Mouse (Mus musculus) T-helper 2 cell (primary cell): Measurements from ENCODE around the gene Padi6.

ENCODE experiments used
- in situ Hi-C: fragments of 300-600 bp; cut with MboI, MseI; formaldehyde crosslinking; loops from one replicate; pipeline ENCODE4 v1.15.1; 2025; ENCODE audit warnings: high pct_unique_total_duplicates

The Padi6 gene

DNA sequence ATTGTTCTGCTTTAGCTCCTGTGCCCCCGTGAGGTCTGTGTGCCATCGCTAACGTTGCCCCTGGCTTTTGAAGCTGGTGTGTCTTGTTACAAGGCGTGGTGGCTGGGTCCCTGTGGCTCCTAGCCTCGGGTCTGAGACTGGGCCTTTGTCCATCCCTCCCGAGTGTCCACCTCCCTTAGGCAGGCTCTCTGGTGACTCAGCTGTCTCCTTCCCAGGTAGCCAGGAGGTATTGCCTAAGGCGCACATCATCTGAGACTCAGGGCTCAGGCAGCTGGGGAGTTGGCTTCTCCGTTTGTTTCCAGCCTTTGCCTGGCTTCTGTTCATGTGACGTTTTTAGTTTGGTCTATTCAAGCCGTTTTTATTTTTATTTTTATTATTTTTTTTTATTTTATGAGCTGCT lies 31.7 kb downstream of the Padi6 start:
- in situ Hi-C loops: loop anchor here (25.0 kb wide), 1 partner anchor 827 kb away; the partner anchor contains the start of gene Spen

DNA sequence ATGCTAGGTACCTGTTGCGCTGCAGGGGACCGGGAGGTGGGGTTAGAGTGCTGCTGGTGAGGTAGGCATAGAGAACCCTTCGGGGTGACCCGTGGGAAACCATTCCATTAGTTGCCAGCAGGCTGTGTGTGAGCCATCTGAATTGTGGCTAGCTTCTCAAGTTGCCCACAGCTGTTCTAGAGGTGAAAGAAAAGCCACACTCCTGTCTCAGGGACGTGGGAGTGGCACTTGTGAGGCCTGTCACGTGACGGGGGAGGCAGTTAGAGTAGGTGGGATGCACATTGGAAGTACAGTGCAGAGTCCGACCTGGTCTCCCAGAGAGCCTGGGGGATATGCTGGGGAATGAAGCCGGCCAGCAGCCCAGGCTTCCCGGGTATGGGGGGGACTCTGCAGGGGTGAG lies 32.8 kb downstream of the Padi6 start:
- in situ Hi-C loops: loop anchor here (10.0 to 25.0 kb wide), 3 partner anchors 715 to 1505 kb away; partner anchors contain the start of genes Hspb7 and Spen

DNA sequence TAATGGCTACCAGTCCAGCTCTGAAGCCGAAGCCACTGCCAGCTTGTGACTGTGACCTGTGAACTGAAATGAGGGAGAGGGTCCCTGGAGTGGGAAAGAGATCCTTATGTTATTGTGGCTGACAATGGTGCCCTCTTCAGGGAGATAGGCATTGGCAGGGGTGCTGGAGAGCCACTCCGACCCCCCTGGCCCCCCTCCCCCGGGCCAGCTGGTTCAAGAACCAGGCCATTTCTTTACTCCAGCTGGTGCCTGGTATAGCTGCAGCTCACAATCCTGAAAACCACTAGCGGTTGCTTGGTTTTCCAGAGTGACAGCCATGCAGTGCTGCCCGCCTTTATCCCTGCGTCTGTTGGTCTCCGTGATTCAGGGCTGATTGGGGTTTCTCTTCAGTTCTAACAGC lies 33.3 kb downstream of the Padi6 start:
- in situ Hi-C loops: loop anchor here (10.0 to 25.0 kb wide), 3 partner anchors 716 to 1504 kb away; partner anchors contain the start of genes Hspb7 and Spen

DNA sequence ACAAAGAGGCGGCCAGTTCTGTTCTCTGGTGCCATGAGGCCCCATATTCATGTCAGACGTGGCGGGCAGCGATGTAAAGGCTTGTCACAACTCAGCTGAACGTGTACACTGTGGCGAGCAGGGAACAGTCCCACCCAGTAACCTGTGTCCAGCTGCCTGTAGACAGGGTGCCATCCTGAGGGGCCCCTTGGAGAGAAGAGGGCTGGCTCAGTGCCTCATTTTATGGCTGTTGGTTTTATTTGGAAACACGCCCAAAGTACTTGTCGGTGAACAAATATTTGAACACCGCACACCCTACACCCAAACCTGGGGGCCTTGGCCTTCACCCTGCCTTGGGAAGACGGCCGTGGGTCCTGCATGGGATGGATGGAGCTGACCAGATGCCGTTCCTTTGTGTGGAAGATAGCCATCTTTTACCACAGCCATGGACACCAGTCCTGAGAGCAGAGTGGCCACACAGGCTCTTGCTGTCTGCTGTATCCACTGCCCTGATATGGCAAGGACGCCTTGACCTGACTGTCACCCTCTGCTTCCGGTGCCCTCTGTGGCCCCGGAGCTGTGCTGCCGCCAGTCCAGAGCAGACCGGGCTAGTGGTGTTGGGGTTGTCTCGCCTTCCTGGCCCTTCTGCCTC lies 34.0 kb downstream of the Padi6 start:
- in situ Hi-C loops: loop anchor here (10.0 to 25.0 kb wide), 3 partner anchors 716 to 1504 kb away; partner anchors contain the start of genes Hspb7 and Spen

DNA sequence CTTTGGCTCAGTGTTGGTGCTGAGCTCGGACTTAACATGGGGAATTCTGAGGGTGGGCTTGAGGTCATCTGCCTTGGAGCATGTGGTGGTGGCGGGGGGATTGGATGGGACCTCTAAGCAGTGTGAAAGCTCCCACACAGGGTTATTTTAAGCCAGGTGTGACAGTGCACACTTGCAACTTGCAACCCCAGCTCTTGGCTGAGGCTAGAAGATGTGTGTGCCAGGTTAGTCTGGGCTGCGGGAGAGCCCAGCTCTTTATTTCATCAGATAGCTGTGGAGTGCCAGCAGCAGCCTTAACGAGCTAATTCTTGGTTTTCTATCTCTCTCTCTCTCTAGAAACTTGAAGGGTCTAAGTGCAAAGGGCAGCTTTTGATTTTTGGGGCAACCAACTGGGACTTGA lies 34.8 kb downstream of the Padi6 start:
- in situ Hi-C loops: loop anchor here (10.0 to 25.0 kb wide), 3 partner anchors 717 to 1503 kb away; partner anchors contain the start of genes Hspb7 and Spen

DNA sequence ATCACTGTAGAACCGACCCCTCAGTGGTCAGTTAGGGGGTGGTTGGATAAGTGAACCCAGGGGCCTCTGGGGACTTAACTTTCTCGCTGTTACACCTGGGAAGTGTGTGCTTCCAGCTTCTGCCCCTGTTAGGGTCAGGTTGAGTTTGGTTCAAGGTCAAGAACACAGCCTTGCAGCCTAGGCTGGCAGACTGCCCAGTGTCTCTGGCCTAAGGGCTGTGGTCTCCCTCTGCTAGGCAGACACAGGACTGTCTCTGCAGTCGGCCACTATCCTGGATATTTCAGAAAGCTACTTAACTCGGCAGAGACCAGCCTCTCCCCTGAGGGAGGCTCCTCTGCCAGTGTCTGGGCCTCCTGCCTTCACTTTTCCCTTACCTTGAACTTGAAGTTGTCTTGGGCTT lies 38.3 kb downstream of the Padi6 start:
- in situ Hi-C loops: loop anchor here (10.0 to 25.0 kb wide), 3 partner anchors 721 to 1499 kb away; partner anchors contain the start of genes Hspb7 and Spen

DNA sequence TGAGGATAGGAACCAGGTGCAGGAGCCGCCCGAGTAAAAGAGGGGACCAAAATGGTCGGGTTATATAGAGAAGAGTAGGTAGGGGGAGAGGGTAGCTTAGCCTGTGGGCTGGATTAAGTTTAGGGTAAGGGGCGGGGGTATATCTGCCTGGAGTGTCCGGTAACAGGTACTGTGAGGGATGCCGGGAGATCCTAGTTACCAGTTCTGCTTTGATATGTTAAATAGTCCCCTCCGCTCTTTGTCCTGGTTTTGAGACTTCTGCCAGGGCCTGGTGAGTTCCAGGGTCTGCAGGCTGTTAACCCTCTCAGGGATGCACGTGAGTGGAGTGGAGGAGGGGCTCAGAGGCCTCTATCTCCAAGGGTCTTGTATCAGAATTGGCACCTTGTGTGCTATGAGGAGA lies 38.8 kb downstream of the Padi6 start:
- in situ Hi-C loops: loop anchor here (10.0 to 25.0 kb wide), 3 partner anchors 721 to 1499 kb away; partner anchors contain the start of genes Hspb7 and Spen

DNA sequence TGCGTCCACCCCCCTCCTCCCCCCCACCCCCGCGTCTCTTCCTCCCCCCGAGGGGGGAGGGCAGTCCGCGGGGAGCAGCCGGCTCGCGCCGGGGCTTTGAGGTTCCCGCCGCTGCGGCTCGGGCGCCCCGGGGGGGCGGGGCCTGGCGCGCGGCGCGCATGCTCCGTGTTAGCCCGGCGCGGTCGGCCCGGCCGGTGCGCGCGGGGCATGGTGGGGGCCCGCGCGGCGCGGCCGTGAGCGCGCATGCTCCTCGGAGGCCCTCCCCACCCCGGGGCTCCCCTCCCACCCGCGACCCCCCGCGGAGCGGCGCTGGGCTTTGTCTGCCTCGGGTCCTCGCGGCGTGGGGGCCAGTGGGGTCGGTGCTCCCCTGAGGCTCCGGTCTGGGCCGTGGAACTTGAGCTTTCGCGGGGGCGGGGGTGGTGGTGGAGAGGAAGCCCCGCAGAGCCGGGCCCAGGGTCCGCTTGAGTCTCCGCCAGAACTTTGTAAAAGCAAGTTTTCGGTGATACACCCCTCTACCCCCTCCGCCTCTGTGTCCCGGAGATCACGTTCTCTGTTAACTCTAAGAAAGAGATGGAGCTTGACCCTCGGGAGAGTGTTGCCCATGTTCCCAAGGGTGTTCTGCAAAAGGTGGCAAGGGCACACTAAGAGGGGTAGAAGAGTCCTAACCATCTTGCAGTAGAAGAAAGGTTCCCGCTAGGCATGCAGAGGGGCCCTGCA lies 39.7 kb downstream of the Padi6 start:
- in situ Hi-C loops: loop anchor here (10.0 to 25.0 kb wide), 3 partner anchors 722 to 1498 kb away; partner anchors contain the start of genes Hspb7 and Spen

DNA sequence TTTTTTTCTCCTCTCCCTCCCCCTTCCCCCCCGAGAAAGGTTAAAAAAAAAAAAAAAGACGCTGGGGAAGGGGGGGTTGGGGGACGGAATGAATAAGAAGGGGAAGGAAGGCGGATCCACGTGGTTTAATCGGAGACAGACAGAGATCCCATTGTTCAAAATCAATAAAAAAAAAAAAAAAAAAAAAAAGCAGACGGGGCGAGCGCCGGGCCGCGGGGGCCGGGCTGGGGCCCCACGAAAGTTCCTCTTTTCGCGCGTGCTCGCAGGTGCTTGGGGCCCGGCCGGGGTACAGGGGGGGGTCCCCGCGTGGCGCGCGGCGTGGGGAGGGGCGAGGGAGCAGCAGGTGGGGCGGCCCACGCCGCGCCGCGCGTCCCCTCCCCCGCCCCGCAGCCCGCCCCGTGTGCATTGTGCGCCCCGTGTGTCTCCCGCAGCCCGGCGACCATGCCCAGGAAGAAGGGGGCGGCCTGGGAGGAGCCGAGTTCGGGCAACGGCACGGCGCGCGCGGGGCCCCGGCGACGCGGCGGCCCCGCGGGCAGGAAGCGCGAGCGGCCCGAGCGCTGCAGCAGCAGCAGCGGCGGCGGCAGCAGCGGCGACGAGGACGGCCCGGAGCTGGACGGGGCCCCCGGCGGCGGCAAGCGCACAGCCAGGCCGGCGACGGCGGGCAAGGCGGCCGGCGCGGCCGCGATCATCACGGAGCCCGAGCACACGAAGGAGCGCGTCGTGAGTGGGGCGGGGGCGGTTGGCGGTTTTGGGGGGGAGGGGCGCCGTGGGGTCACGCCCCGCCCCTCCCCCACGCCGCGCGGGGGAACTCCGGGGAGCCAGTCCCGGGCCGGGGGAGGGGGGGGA lies 40.5 kb downstream of the Padi6 start:
- in situ Hi-C loops: loop anchor here (10.0 to 25.0 kb wide), 3 partner anchors 723 to 1497 kb away; partner anchors contain the start of genes Hspb7 and Spen

DNA sequence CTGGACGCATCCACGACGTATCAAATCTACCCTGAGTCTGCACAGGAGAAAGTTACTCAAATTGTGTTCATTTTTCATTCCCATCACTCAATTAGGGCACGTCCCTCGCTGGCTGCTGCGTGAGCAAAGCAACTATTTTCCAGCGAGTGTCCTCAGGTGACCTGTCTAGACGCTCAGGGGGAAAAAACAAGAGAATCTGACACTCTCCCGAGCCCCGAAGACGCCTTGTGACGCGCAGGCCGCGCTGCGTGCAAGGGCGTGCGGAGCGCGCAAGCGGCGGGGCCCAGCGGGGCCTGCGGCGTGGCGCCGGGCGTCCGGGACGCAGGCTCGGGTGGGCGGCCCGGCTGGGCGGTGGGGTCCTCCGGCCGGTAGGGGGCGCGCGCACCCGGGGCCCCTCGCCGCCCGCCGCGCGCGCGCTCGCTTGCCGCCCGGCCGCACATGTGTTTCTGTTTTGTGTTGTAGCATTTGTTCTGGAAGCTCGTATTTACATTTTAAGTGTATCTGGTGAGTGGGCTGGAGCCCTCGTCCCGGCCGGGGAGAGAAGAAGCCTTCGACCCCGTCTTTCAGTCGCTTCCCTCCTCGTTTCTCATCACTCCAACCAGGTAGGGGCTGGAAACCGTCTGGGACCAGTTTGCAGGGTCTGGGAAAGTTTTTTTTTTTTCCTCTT lies 41.3 kb downstream of the Padi6 start:
- in situ Hi-C loops: loop anchor here (10.0 to 25.0 kb wide), 3 partner anchors 724 to 1496 kb away; partner anchors contain the start of genes Hspb7 and Spen

DNA sequence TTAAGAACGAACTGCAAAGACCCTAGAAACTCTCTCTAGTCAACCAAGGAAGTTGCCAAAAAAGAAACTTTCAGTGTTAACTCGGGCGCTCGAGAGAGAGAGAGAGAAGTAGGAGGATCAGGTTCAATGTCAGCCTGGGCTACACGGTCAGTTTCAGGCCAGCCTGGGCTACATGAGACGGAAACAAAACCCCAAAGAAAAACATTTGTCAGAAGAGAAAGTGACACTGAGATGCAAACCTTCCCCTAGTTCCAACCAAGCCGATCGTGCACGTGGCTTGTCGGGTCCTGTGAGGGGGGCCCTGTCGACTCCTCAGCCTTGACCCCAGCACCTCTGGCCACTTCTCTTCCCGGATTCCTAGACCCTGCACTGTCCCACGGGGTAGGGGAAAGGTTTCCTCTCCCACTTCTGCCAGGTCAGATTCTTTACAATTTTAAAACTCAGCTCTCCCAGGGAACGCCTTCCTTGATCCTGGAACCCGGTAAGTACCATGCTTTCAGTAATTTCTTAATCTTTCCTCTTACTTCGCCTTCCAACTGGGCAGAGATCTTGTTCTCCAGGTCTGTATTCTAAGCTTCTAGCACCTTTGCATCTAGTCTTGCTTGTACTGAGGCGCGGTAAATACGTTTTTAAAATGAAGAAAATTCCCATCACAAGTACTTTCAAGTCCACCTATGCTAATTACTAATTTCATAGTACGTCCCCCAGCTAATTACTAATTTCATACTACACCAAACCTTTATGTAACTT lies 42.0 kb downstream of the Padi6 start, which contains the start of gene Rcc2:
TSS of gene Rcc2 (plus strand) at position 273 of the 750 bp plus-strand sequence.
- in situ Hi-C loops: loop anchor here (10.0 to 25.0 kb wide), 3 partner anchors 724 to 1496 kb away; partner anchors contain the start of genes Hspb7 and Spen

DNA sequence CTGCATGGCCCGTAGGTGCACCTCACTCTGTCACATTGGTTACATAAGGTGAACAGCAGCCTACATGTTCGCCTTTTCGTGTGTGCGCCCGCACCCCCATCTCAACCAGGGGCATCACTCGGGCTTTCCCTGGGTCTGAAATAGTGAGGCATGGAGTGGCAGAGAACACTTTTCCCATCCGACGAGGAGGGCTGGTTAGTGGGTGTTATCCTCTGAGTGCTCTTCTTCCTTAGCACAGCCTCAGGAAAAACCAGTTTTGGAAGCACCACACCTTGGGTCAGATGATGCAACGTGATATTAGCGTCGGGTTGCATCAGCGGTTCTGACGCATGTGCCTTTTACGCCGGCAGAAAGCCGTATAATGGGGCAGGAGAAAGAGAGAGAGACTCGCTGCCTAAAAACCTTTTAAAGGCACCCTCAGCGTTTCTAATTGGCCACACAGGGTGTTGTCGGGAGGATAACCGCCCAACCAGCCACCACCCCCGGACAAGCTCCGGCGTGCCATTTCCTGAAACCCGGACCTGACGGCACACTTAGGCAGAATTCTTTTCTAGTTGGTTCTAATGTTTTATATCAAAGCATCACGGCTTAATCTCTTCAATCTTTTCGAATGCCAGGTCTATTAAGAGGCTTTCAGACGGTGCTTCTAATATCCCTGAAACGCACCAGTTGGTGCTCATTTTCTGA lies 42.9 kb downstream of the Padi6 start:
- in situ Hi-C loops: loop anchor here (10.0 to 25.0 kb wide), 3 partner anchors 725 to 1495 kb away; partner anchors contain the start of genes Hspb7 and Spen

DNA sequence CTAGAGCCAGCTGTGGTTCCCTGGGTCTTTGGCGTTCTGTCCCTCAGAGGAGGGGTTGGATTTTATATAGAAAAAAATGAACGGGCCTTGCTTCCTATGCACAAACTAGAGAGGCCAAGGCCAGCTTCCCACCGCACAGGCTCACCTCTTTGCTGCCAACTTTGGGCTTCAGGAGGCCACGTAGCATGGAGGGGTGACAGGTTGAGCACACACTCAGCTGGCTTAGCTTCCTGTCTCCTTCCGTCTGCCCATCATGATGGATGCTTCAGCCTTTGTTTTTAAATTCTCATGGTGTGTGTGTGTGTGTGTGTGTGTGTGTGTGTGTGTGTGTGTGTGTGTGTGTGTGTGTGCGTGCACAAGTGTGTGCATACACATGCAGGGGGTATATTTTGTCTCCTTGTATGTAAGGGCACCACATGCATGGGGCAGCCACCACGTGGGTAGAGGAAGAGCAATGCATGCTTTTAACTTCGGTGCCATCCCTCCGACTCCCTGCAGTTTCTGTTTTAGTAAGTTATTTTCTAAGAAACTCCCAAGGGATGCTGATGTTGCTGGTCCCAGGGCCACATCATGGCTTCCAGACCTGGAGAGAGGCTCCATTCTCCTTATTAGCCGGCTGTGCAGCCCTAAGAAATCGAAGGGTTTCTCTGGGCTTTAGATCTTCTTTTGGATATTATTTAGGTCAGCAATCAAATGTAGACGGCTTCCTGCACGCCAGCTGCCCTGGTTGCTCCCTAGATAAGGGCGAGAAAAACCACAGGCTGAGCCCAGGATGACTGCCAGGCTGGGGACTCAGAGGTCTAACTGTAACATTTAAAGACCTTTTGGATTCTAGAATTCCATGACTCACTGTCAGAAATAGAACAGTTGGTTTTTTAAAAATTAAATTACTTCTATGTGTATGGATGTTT lies 46.5 kb downstream of the Padi6 start:
- in situ Hi-C loops: no loop called here

DNA sequence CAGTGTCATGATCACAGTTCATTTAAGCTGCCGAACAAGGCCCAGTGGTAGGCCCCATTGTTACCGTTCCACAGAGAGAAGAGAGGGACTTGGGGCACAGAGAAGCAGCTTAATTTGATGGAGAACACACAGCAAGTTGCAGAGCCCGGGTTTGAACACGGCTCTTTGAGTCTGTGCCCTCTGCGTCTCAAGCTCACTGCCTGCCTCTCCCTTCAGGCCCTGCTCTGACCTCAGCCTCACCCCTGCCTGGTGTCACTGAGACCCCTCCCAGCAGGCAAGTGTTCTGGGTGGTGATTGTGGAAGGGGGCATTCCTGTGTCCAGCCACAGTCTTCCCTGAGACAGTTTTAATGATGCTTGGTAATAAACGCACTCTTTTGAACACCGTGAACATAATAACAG lies 47.3 kb downstream of the Padi6 start:
- in situ Hi-C loops: no loop called here

DNA sequence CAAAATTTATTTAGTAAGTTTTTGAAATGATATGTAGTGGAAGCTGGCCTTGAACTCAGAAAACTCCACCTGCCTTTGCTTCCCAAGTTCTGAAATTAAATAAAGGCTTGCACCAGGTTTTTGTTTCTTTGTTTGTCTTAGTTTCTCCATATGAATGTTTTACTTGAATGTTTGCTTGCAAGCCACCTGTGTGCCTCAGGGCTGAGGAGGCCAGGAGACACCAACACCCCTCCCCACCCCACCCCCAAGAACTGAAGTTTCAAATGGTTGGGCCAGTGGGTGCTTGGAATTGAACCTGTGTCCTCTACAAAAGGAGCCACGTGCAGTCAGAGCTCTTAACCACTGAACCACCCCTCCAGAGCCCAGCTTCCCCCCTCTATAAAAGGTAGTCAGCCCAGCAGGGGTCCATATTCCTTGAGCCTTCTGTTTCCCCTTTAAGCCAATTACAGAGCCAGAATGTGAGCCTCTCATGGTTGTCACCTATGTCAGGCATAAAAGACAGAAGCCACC lies 47.8 kb downstream of the Padi6 start:
- in situ Hi-C loops: no loop called here

DNA sequence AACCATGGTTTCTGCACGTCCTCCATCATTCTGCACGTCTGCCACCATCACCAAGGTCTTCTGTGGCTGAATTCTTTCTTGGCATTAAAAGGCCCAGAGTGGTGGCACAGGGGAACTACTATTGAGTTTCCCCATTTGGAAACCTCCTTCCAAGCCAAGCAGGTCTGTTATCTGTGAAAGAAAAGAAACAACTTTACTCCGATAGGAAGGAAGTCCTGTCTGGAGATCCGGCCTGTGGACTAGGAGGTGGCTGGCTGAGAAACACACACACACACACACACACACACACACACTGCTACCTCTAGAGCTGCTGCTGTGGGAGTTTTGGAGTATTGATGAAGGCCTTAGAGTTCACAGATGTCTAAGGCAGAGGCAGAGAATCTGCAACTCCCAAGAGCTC lies 48.9 kb downstream of the Padi6 start:
- in situ Hi-C loops: no loop called here

DNA sequence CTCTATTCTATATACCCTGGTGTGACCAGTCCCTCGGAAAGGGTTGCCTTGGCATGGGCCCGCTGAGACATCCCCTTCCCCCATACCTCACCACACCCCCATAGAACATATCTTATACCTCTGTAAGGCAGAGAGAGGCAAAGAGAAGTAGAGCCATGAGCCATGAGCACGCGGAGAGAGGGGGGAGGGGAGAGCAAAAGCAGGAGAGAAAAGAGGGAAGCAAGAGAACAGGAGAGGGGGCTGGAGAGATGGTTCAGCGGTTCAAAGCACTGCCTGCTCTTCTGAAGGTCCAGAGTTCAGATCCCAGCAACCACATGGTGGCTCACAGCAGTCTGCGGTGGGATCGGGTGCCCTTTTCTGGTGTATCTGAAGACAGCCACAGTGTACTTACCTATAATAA lies 51.0 kb downstream of the Padi6 start:
- in situ Hi-C loops: no loop called here
